Mouse (Mus musculus) midbrain, embryonic 14.5 days (tissue): ENCODE data around the gene Adamtsl3. TPM values are rescaled to one million over a fixed set of nuclear protein-coding genes. Genes with fewer than 3 reads are reported as not detected.
"Not testable (repeated sequence)": the region's sequence is repeated elsewhere in the genome, so short reads cannot be mapped to it uniquely, and the experiment has no call there.

Experiments
- ATAC-seq: fragments of 200-750 bp; cut with Nextera tagmentation; 2 replicates; pipeline ENCODE4 v1.8.0; 2017; ENCODE audit warnings: moderate number of reproducible peaks, moderate library complexity; ENCODE audit not compliant: low FRiP score, low TSS enrichment
- DNase-seq: peaks from one replicate; pipeline ENCODE4 v3.0.0-alpha.2; 2015
- H3K27ac ChIP-seq: fragments of 300-500 bp; sonication (generic); replicated peaks from 2 replicates; pipeline ENCODE4 v1.5.1; 2014; ENCODE audit warnings: mild to moderate bottlenecking, low read depth, low read length, moderate library complexity
- H3K27me3 ChIP-seq: fragments of 300-500 bp; sonication (generic); 2 replicates; pipeline ENCODE4 v1.6.1; 2014; ENCODE audit warnings: low read length, control low read depth, mixed read lengths; ENCODE audit not compliant: control insufficient read depth, insufficient read depth
- H3K36me3 ChIP-seq: fragments of 300-500 bp; sonication (generic); 2 replicates; pipeline ENCODE4 v1.6.1; 2014; ENCODE audit warnings: low read length, control low read depth; ENCODE audit not compliant: control insufficient read depth, insufficient read depth
- H3K4me1 ChIP-seq: fragments of 300-500 bp; sonication (generic); 2 replicates; pipeline ENCODE4 v1.6.1; 2014; ENCODE audit warnings: mild to moderate bottlenecking, antibody characterized with exemption, low read length, control low read depth; ENCODE audit not compliant: control insufficient read depth, insufficient read depth
- H3K4me2 ChIP-seq: fragments of 300-500 bp; sonication (generic); 2 replicates; pipeline ENCODE4 v1.6.1; 2014; ENCODE audit warnings: mild to moderate bottlenecking, low read length, moderate library complexity
- H3K4me3 ChIP-seq: fragments of 300-500 bp; sonication (generic); replicated peaks from 2 replicates; pipeline ENCODE4 v1.5.1; 2014; ENCODE audit warnings: low read depth, low read length
- H3K9ac ChIP-seq: fragments of 300-500 bp; sonication (generic); replicated peaks from 2 replicates; pipeline ENCODE4 v1.6.1; 2014; ENCODE audit warnings: mild to moderate bottlenecking, low read length, moderate library complexity
- H3K9me3 ChIP-seq: fragments of 300-500 bp; sonication (generic); 2 replicates; pipeline ENCODE4 v1.6.1; 2016; ENCODE audit warnings: low read length, control low read depth, mixed read lengths; ENCODE audit not compliant: control insufficient read depth
- WGBS: fragments of 180-500 bp; shearing (Covaris S2); extraction: QIAGEN DNeasy Blood & Tissue Kit; methylation state at CpG from one replicate; pipeline ENCODE4 v1.1.7; 2014; 5-methylcytosine and 5-hydroxymethylcytosine counted together
- polyA plus RNA-seq: library from polyadenylated mRNA; unstranded; fragments of >200 nt; fragmentation: Nextera tagmentation; extraction: Ambion mirVana; gene quantifications from 2 replicates; pipeline ENCODE4 v1.2.1, GENCODE M21; 2014

Gene Adamtsl3
- polyA plus RNA-seq, 1 experiment from 2014 or later, result 0.33 TPM

DNA sequence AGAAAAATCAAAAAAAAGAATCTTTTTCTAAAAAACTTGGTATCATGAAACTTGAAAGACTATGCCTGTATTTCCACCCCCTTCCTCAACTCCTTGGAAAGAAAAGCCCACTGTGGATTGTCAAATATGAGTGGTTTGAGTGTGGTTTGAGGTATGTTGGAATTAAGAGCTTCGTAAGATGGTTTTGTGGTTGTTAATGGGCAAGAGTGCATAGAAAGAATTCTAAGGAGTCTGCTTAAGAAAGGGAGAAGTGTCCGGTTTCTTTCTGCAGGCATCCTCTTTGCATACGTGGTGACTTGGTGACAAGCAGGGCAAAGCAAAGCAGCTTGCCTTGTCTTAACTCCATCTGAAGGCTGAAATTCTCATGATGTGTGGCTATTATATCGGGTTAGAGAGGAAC lies 81.6 kb downstream of the Adamtsl3 start:
- Histone ChIP-seq H3K4me3 (no peak overlapping the region), H3K4me1 (no peaks in the 10 kb centered on the region), H3K9me3 (no peaks in the 10 kb centered on the region), H3K9ac (no peak overlapping the region), H3K36me3 (no peaks in the 10 kb centered on the region), H3K27ac (no peak overlapping the region), H3K27me3 (no peaks in the 10 kb centered on the region), H3K4me2 (no peak overlapping the region)
- ATAC-seq, result no peak
- no peak for DNase-seq
- 87% methylated on average over 4 of the region's 4 CpGs for WGBS

GRCm38 (mm10) chr7:82420329-82421052 lies 85.0 kb downstream of the Adamtsl3 start:
- not testable (repeated sequence) for H3K27me3 ChIP-seq, H3K36me3 ChIP-seq, ATAC-seq, H3K9me3 ChIP-seq, H3K4me2 ChIP-seq, H3K4me1 ChIP-seq, H3K9ac ChIP-seq, H3K4me3 ChIP-seq, H3K27ac ChIP-seq
- DNase-seq, result peak; percentile 15
- 73% methylated on average over 6 of the region's 6 CpGs for WGBS

GRCm38 (mm10) chr7:82422561-82422960 lies 87.1 kb downstream of the Adamtsl3 start:
- DNase-seq (no peak), ATAC-seq (no peak)
- no peaks in the 10 kb centered on the region for H3K9me3 ChIP-seq
- no peaks in the 10 kb centered on the region for H3K27me3 ChIP-seq
- H3K27ac ChIP-seq, result no peak overlapping the region
- H3K4me2 ChIP-seq, result no peak overlapping the region
- H3K36me3 ChIP-seq, result no peaks in the 10 kb centered on the region
- no peak overlapping the region for H3K4me3 ChIP-seq
- H3K9ac ChIP-seq, result no peak overlapping the region
- H3K4me1 ChIP-seq, result no peaks in the 10 kb centered on the region
- WGBS, result 77% methylated on average over 3 of the region's 3 CpGs

- DNase-seq (no peak), ATAC-seq (no peak)
- Histone ChIP-seq H3K27ac (no peak overlapping the region), H3K36me3 (no peaks in the 10 kb centered on the region), H3K4me3 (no peak overlapping the region), H3K27me3 (no peaks in the 10 kb centered on the region), H3K4me2 (no peak overlapping the region), H3K9me3 (no peaks in the 10 kb centered on the region), H3K9ac (no peak overlapping the region), H3K4me1 (no peaks in the 10 kb centered on the region)
- 94% methylated on average over 2 of the region's 2 CpGs for WGBS
Measured at GRCm38 (mm10) chr7:82423602-82424001, 88.1 kb downstream of the Adamtsl3 start.

GRCm38 (mm10) chr7:82424281-82424680 lies 88.8 kb downstream of the Adamtsl3 start:
- H3K4me3 ChIP-seq, result no peak overlapping the region
- ATAC-seq (no peak), DNase-seq (no peak)
- WGBS, result 93% methylated on average over 1 of the region's 1 CpGs
- no peaks in the 10 kb centered on the region for H3K27me3 ChIP-seq
- H3K36me3 ChIP-seq, result no peaks in the 10 kb centered on the region
- H3K4me1 ChIP-seq, result no peaks in the 10 kb centered on the region
- H3K4me2 ChIP-seq, result no peak overlapping the region
- H3K9ac ChIP-seq, result no peak overlapping the region
- no peak overlapping the region for H3K27ac ChIP-seq
- no peaks in the 10 kb centered on the region for H3K9me3 ChIP-seq

DNA sequence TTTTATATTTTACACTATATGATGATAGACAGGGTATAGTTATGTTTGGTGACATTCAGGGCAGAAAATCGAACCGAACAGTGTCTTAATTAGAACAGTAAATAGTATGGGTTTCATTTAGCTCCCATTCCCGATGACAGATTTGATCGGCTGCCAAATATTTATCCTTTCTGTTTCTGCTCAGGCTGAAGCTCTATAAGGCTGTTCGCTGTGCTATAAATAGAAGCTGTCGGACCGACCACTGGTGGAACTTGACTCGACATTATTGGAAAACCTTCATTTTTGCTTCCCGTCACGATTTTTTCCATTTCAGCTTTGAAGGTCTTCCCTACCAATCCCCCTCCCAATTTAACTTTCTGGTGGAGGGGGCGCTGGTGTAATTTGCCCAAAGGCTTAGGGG lies 89.9 kb downstream of the Adamtsl3 start:
- Histone ChIP-seq H3K9ac (no peak overlapping the region), H3K36me3 (no peaks in the 10 kb centered on the region), H3K4me3 (no peak overlapping the region), H3K27me3 (no peaks in the 10 kb centered on the region), H3K9me3 (no peaks in the 10 kb centered on the region), H3K4me2 (no peak overlapping the region), H3K4me1 (no peaks in the 10 kb centered on the region), H3K27ac (no peak overlapping the region)
- WGBS, result 79% methylated on average over 11 of the region's 11 CpGs
- ATAC-seq (no peak), DNase-seq (peak; percentile 30)

DNA sequence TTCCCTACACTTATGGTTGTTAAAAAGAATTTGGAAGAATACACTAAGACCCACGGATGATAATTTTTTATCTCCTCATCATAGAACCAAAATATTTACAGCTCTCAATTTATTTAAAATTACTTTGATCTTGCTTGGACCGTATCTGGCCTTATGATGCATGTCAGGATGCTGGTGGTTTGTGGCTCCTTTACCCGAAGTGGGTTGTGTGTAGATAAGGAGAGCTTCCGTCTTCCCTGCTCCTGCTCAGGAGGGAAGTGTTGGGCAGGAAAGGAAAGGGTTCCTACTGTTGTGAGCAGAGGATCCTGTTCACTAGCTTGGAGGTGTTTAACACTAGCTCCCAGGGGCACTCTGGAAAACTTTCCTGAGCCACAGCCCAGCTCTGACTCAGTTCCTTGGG lies 94.0 kb downstream of the Adamtsl3 start:
- Histone ChIP-seq H3K4me2 (no peak overlapping the region), H3K9ac (no peak overlapping the region), H3K4me1 (no peaks in the 10 kb centered on the region), H3K27ac (no peak overlapping the region), H3K27me3 (no peaks in the 10 kb centered on the region), H3K36me3 (no peaks in the 10 kb centered on the region), H3K9me3 (no peaks in the 10 kb centered on the region), H3K4me3 (no peak overlapping the region)
- WGBS, result 88% methylated on average over 4 of the region's 4 CpGs
- DNase-seq (no peak), ATAC-seq (no peak)

GRCm38 (mm10) chr7:82431572-82431971 lies 96.1 kb downstream of the Adamtsl3 start:
- Histone ChIP-seq H3K27me3 (no peaks in the 10 kb centered on the region), H3K27ac (no peak overlapping the region), H3K36me3 (no peaks in the 10 kb centered on the region), H3K4me3 (no peak overlapping the region), H3K4me2 (no peak overlapping the region), H3K9me3 (no peaks in the 10 kb centered on the region), H3K9ac (no peak overlapping the region), H3K4me1 (no peaks in the 10 kb centered on the region)
- no peak for DNase-seq
- WGBS, result 80% methylated on average over 2 of the region's 2 CpGs
- no peak for ATAC-seq

GRCm38 (mm10) chr7:82433226-82433625 lies 97.7 kb downstream of the Adamtsl3 start:
- Histone ChIP-seq H3K4me1 (no peaks in the 10 kb centered on the region), H3K27ac (no peak overlapping the region), H3K9me3 (no peaks in the 10 kb centered on the region), H3K9ac (no peak overlapping the region), H3K4me2 (no peak overlapping the region), H3K4me3 (no peak overlapping the region), H3K36me3 (no peaks in the 10 kb centered on the region), H3K27me3 (no peaks in the 10 kb centered on the region)
- DNase-seq (no peak), ATAC-seq (no peak)
- WGBS, result 98% methylated on average over 2 of the region's 2 CpGs
